Mouse (Mus musculus) spleen, postnatal 4 days (tissue): ENCODE results near the gene Olfr934.

Source experiments
- DNase-seq, 2 experiments: peaks; one replicate each; pipeline ENCODE4 v3.0.0; 2022; ENCODE audit warnings: low spot score in 2 of 2

Olfr934 gene

GRCm38 (mm10) chr9:38988215-38988614 lies at the start of gene Olfr934:
TSS of gene Olfr934 (minus strand) at chr9:38988315.
- DNase-seq, result no peak

GRCm38 (mm10) chr9:39023277-39023676 lies 35.2 kb upstream of the Olfr934 start, which contains the start of gene Olfr146:
TSS of gene Olfr146 (minus strand) at chr9:39023377.
- DNase-seq, result no peak

GRCm38 (mm10) chr9:38999583-38999982 lies 11.5 kb upstream of the Olfr934 start, which contains the start of gene Olfr935:
TSS of gene Olfr935 (minus strand) at chr9:38999683.
- no peak for DNase-seq

GRCm38 (mm10) chr9:38972013-38972412 lies 16.1 kb downstream of the Olfr934 start, which contains the start of gene Olfr933:
TSS of gene Olfr933 (plus strand) at chr9:38972313.
- no peak for DNase-seq

- DNase-seq, result no peak
Measured at GRCm38 (mm10) chr9:38954124-38954416, 34.0 kb downstream of the Olfr934 start.

- no peak for DNase-seq
Measured at GRCm38 (mm10) chr9:38953401-38954123, 34.6 kb downstream of the Olfr934 start.
